Mouse (Mus musculus): Measurements from ENCODE around the gene Nckap1.
"Not testable (repeated sequence)": the region's sequence is repeated elsewhere in the genome, so short reads cannot be mapped to it uniquely, and the experiment has no call there.

Nckap1 gene

GRCm38 (mm10) chr2:80559655-80560054, 21.5 kb downstream of the Nckap1 start:
- peak; percentile 84 for DNase-seq

- no peak for DNase-seq
Measured at GRCm38 (mm10) chr2:80554442-80554841, 26.7 kb downstream of the Nckap1 start.

GRCm38 (mm10) chr2:80549704-80550103, 31.5 kb downstream of the Nckap1 start:
- DNase-seq = no peak

GRCm38 (mm10) chr2:80547901-80548300, 33.3 kb downstream of the Nckap1 start:
- DNase-seq = no peak

GRCm38 (mm10) chr2:80542801-80543200, 38.4 kb downstream of the Nckap1 start:
- DNase-seq = no peak

- DNase-seq = no peak
Measured at GRCm38 (mm10) chr2:80537156-80537555, 44.0 kb downstream of the Nckap1 start.

GRCm38 (mm10) chr2:80536608-80537007, 44.6 kb downstream of the Nckap1 start:
- DNase-seq = no peak

GRCm38 (mm10) chr2:80524275-80524674, 56.9 kb downstream of the Nckap1 start:
- DNase-seq = no peak

GRCm38 (mm10) chr2:80506051-80506802, 75.0 kb downstream of the Nckap1 start:
- no peak for DNase-seq

- DNase-seq = no peak
Measured at GRCm38 (mm10) chr2:80502132-80502531, 79.0 kb downstream of the Nckap1 start.

- DNase-seq = not testable (repeated sequence)
Measured at GRCm38 (mm10) chr2:80495304-80495703, 85.9 kb downstream of the Nckap1 start.

- DNase-seq = peak; percentile 86
Measured at GRCm38 (mm10) chr2:80486851-80487250, 94.3 kb downstream of the Nckap1 start.

- DNase-seq = peak; percentile 28
Measured at GRCm38 (mm10) chr2:80484951-80485350, 96.2 kb downstream of the Nckap1 start.

- DNase-seq = peak; percentile 58
Measured at GRCm38 (mm10) chr2:80475831-80476230, 105.3 kb downstream of the Nckap1 start.

GRCm38 (mm10) chr2:80474247-80474796, 106.9 kb downstream of the Nckap1 start:
- no peak for DNase-seq

GRCm38 (mm10) chr2:80465991-80466821, 115.0 kb downstream of the Nckap1 start:
- DNase-seq = no peak

GRCm38 (mm10) chr2:80461827-80462226, 119.4 kb downstream of the Nckap1 start:
- DNase-seq = no peak
